Mouse (Mus musculus): ENCODE measurements around the gene Tgm2. TPM values are rescaled to one million over a fixed set of nuclear protein-coding genes. Genes with fewer than 3 reads are reported as not detected.
A peak's percentile ranks its signal among the peaks of the same experiment; 100 is the strongest.

The Tgm2 gene
- polyA plus RNA-seq, 1 experiment from 2014 or later: 56.0 TPM

DNA sequence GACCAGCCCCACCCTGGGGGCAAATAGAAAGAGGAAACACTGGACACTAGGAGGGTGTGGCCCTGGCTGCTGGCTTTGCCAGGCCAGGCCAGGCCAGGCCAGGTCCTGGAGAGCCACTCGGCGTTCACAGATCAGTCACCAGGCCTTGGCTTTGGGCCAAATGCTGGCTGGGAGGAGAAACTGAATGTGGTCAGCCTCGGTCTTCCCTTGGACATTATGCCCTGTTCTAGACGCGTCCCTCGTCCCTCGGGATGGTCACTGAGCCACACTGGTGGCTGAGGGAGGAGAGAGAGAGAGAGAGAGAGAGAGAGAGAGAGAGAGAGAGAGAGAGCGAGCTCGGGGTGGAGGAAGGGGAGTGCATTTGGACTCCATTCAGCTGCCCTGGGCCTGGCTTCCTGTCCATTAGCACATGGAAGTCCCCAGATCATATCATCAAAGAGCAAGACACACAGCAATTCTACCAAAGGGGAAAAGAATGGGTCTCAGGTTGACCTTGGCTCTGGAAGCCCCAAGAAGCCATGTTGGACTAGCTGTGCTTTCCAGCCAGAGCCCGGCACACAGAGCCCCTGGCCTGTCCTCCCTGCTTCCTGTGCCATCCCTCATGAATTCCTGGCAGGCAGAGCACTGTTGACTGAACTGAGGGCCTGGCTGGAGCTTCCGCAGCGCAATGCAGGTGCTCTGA is 24.4 kb downstream of the Tgm2 start:
- WGBS: 52% methylated on average over 11 of the region's 12 CpGs
- Histone ChIP-seq H3K4me3 (ENCODE audit: low read depth, low read length) (no peak overlapping the region), H3K27ac (ENCODE audit: low read length) (peak overlapping the region; percentile 22; the same call in 1 of the 2 replicates), H3K4me2 (replicated peaks; ENCODE audit: low read depth, low read length) (no peak overlapping the region), H3K36me3 (ENCODE audit: control insufficient read depth, insufficient read depth, low read length) (peaks cover 21% of the 10 kb centered on the region), H3K4me1 (ENCODE audit: control insufficient read depth, insufficient read depth, low read length) (peaks cover 9% of the 10 kb centered on the region), H3K9me3 (ENCODE audit: control insufficient read depth, low read depth, low read length) (no peaks in the 10 kb centered on the region), H3K27me3 (ENCODE audit: control insufficient read depth, insufficient read depth, low read length) (no peaks in the 10 kb centered on the region), H3K9ac (replicated peaks; ENCODE audit: low read depth, low read length) (no peak overlapping the region)
- peak; percentile 15; the same call in 1 of the 2 replicates for ATAC-seq (ENCODE audit: insufficient number of reproducible peaks, insufficient read depth, low FRiP score, low read depth)

DNA sequence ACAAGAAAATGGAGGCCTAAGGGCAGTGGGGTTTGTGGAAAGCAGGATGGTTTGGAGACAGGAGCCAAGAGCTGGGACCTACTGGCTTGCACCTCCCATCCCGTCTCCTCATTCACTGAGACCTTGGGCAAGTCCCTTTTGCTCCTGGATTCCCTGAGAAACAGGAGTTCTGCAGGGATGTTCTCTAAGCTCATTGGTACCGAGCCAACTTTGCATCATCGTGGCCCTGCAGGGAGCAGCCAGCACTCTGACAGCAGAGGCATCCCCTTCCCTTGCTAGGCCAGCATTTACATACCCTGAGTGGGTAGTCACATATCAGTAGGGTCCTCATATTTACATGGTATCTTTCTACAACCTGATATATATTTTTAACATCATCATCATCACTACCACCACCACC is 25.4 kb downstream of the Tgm2 start:
- no peak for ATAC-seq (ENCODE audit: insufficient number of reproducible peaks, insufficient read depth, low FRiP score, low read depth)
- Histone ChIP-seq H3K27ac (ENCODE audit: low read length) (no peak overlapping the region), H3K36me3 (ENCODE audit: control insufficient read depth, insufficient read depth, low read length) (peaks cover 21% of the 10 kb centered on the region), H3K9ac (replicated peaks; ENCODE audit: low read depth, low read length) (no peak overlapping the region), H3K4me1 (ENCODE audit: control insufficient read depth, insufficient read depth, low read length) (peaks cover 13% of the 10 kb centered on the region), H3K9me3 (ENCODE audit: control insufficient read depth, low read depth, low read length) (no peaks in the 10 kb centered on the region), H3K4me2 (replicated peaks; ENCODE audit: low read depth, low read length) (no peak overlapping the region), H3K27me3 (ENCODE audit: control insufficient read depth, insufficient read depth, low read length) (no peaks in the 10 kb centered on the region), H3K4me3 (ENCODE audit: low read depth, low read length) (no peak overlapping the region)
- 78% methylated on average over 3 of the region's 3 CpGs for WGBS

DNA sequence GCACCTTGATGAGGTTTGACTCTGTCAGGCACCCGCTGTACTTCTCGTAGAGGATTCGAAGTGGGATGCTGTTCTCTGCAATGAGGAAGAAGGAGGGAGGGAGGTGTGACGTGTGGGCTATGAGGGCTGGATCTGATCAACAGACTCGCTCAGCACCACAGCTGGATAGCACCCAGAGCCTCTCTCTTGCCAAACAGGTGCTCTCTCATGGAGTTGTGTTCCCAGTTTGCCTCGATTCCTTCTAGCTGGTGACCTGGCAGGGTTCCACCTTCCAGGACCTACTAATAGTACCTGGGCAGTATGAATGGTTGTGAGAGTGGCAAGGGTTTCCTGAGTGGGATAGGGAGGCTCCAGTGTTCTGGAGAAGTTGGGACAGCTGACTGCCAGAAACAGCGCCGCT is 26.0 kb downstream of the Tgm2 start:
- Histone ChIP-seq H3K9ac (replicated peaks; ENCODE audit: low read depth, low read length) (no peak overlapping the region), H3K27me3 (ENCODE audit: control insufficient read depth, insufficient read depth, low read length) (no peaks in the 10 kb centered on the region), H3K4me2 (replicated peaks; ENCODE audit: low read depth, low read length) (no peak overlapping the region), H3K27ac (ENCODE audit: low read length) (no peak overlapping the region), H3K36me3 (ENCODE audit: control insufficient read depth, insufficient read depth, low read length) (peaks cover 18% of the 10 kb centered on the region), H3K9me3 (ENCODE audit: control insufficient read depth, low read depth, low read length) (no peaks in the 10 kb centered on the region), H3K4me1 (ENCODE audit: control insufficient read depth, insufficient read depth, low read length) (peaks cover 13% of the 10 kb centered on the region), H3K4me3 (ENCODE audit: low read depth, low read length) (no peak overlapping the region)
- 73% methylated on average over 8 of the region's 8 CpGs for WGBS
- ATAC-seq (ENCODE audit: insufficient number of reproducible peaks, insufficient read depth, low FRiP score, low read depth): no peak

DNA sequence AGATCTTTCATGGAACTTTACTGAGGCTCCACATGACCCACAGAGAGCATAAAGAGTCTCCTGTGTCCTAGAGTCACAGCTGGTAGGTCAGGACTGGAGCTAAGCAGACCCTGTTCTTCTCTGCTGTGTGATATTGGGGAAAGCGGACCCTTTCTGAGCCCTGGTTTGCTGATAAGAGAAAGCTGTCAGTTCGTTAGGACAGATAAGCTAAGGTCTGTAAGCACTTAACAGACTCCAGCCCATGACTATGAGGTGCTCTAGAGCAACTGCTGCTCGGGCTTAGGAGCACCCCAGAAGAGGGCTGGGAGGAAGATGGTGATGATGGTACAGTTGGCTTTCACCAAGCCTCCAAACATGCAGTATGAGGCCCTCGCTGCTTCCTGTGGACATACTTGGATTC is 27.1 kb downstream of the Tgm2 start:
- Histone ChIP-seq H3K36me3 (ENCODE audit: control insufficient read depth, insufficient read depth, low read length) (peaks cover 16% of the 10 kb centered on the region), H3K9me3 (ENCODE audit: control insufficient read depth, low read depth, low read length) (no peaks in the 10 kb centered on the region), H3K4me2 (replicated peaks; ENCODE audit: low read depth, low read length) (no peak overlapping the region), H3K27ac (ENCODE audit: low read length) (no peak overlapping the region), H3K4me1 (ENCODE audit: control insufficient read depth, insufficient read depth, low read length) (peaks cover 22% of the 10 kb centered on the region), H3K27me3 (ENCODE audit: control insufficient read depth, insufficient read depth, low read length) (no peaks in the 10 kb centered on the region), H3K4me3 (ENCODE audit: low read depth, low read length) (no peak overlapping the region), H3K9ac (replicated peaks; ENCODE audit: low read depth, low read length) (no peak overlapping the region)
- 79% methylated on average over 4 of the region's 4 CpGs for WGBS
- ATAC-seq (ENCODE audit: insufficient number of reproducible peaks, insufficient read depth, low FRiP score, low read depth): no peak

DNA sequence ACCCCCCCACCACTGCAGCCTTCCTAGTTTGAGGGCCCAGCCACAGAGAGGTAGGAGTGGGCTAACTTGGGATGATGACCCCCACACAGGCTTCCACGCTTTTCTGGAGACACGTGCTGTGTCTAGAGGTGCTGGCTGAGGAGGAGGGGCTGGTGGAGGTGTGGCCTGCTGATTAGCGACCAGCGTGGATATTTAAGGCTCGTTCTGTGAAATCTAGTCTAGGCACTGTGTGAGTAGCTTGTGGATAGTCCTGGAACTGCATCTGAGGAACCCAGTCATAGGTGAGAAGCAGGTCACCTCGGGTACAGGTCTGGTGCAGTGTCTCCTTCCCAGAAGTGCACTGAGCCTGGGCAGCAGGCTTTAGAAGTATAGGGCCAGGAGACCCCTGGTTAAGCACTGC is 29.6 kb downstream of the Tgm2 start:
- Histone ChIP-seq H3K9me3 (ENCODE audit: control insufficient read depth, low read depth, low read length) (no peaks in the 10 kb centered on the region), H3K4me3 (ENCODE audit: low read depth, low read length) (no peak overlapping the region), H3K9ac (replicated peaks; ENCODE audit: low read depth, low read length) (no peak overlapping the region), H3K4me2 (replicated peaks; ENCODE audit: low read depth, low read length) (no peak overlapping the region), H3K27me3 (ENCODE audit: control insufficient read depth, insufficient read depth, low read length) (no peaks in the 10 kb centered on the region), H3K4me1 (ENCODE audit: control insufficient read depth, insufficient read depth, low read length) (peaks cover 26% of the 10 kb centered on the region), H3K36me3 (ENCODE audit: control insufficient read depth, insufficient read depth, low read length) (peaks cover 16% of the 10 kb centered on the region), H3K27ac (ENCODE audit: low read length) (no peak overlapping the region)
- no peak for ATAC-seq (ENCODE audit: insufficient number of reproducible peaks, insufficient read depth, low FRiP score, low read depth)
- WGBS: 37% methylated on average over 6 of the region's 6 CpGs

DNA sequence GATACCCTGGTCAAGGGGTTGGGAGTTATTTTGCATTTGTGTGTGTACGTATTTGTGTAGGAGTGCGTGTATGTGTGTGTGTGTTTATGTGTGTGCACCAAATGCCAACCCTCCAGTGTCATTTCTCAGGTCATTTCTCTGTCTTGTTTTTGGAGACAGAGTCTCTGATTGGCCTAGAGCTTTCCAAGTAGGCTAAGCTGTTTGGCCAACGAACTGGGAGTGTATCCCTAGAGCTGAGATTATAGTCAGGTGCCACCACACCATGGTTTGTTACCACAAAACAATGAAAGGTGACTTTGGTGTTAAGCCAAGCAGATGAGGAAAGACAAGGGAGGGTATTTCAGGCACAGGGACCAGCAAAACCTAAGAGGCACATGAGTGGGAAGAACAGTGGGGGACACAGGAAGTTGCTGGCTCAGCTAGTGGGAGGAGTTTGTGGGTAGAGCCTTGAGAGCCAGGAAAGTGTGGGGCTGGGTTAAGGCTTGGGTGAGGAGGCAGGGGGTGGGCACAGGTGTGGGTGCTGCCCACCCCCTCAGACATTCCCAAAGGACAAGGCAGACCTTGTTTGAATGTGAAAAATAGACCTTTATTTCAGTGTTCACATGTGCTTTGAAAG is 30.3 kb downstream of the Tgm2 start:
- ATAC-seq (ENCODE audit: insufficient number of reproducible peaks, insufficient read depth, low FRiP score, low read depth): no peak
- Histone ChIP-seq H3K4me2 (replicated peaks; ENCODE audit: low read depth, low read length) (no peak overlapping the region), H3K27me3 (ENCODE audit: control insufficient read depth, insufficient read depth, low read length) (no peaks in the 10 kb centered on the region), H3K4me3 (ENCODE audit: low read depth, low read length) (no peak overlapping the region), H3K27ac (ENCODE audit: low read length) (no peak overlapping the region), H3K4me1 (ENCODE audit: control insufficient read depth, insufficient read depth, low read length) (peaks cover 23% of the 10 kb centered on the region), H3K36me3 (ENCODE audit: control insufficient read depth, insufficient read depth, low read length) (peaks cover 16% of the 10 kb centered on the region), H3K9me3 (ENCODE audit: control insufficient read depth, low read depth, low read length) (no peaks in the 10 kb centered on the region), H3K9ac (replicated peaks; ENCODE audit: low read depth, low read length) (no peak overlapping the region)
- WGBS: 91% methylated on average over 3 of the region's 3 CpGs

DNA sequence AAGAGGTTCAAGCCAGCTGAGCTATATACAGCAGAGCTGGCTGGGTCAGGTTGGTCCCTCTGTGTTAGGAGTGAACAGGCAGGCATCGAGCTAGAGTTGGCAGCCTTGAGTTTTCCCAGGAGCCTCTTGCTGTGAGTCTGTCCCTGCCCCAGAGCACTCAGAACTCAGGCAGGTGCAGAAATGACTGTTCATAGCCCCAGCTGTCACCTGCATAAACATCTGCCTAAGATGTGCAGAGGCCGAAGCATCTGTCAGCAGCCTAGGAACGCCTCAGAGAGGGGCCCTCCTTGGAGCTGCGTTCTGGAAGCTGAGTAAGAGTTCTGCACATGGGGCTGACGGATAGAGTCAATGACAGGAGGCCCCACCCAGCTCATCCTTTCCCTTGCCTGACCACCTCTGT is 31.3 kb downstream of the Tgm2 start:
- Histone ChIP-seq H3K4me2 (replicated peaks; ENCODE audit: low read depth, low read length) (no peak overlapping the region), H3K27ac (ENCODE audit: low read length) (peak overlapping the region; percentile 41), H3K9me3 (ENCODE audit: control insufficient read depth, low read depth, low read length) (no peaks in the 10 kb centered on the region), H3K9ac (replicated peaks; ENCODE audit: low read depth, low read length) (no peak overlapping the region), H3K4me3 (ENCODE audit: low read depth, low read length) (no peak overlapping the region), H3K27me3 (ENCODE audit: control insufficient read depth, insufficient read depth, low read length) (no peaks in the 10 kb centered on the region), H3K4me1 (ENCODE audit: control insufficient read depth, insufficient read depth, low read length) (peaks cover 25% of the 10 kb centered on the region), H3K36me3 (ENCODE audit: control insufficient read depth, insufficient read depth, low read length) (peaks cover 13% of the 10 kb centered on the region)
- 25% methylated on average over 5 of the region's 5 CpGs for WGBS
- no peak for ATAC-seq (ENCODE audit: insufficient number of reproducible peaks, insufficient read depth, low FRiP score, low read depth)

DNA sequence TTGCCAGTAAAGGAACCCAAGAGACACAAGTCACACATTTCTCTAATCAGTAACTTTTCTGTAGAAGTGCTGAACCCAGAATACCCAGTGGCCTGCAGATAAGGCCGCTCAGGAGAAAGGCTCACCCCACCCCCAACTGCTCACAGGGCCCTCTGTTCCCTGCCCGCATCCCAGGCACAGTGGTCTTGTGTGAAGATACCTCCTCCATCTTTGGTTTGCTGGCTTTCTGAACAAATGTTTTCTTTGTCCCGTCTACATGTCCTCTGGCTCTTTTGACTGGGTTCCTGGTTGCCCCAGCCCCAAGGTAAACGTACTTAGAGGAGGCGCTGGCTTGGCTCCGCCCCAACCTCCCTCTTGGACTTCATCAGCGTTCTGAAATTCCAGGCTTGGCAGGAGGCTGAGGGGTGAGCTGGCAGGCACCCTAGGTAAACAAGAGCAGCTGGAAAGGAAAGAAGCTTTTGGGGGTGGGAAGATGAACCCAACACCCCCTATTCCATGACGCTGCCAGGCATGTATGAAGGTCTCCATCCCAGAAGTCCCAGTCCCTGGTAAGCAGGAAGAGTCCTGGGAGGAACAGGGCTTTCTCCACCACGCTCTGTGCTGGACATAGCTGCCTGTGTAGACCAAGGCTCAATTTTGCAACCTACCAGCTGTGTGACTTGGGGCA is 32.5 kb downstream of the Tgm2 start:
- peak overlapping the region; percentile 55 for H3K27ac ChIP-seq (ENCODE audit: low read length)
- H3K9me3 ChIP-seq (ENCODE audit: control insufficient read depth, low read depth, low read length): no peaks in the 10 kb centered on the region
- peaks cover 9% of the 10 kb centered on the region; the same call in 1 of the 2 replicates for H3K36me3 ChIP-seq (ENCODE audit: control insufficient read depth, insufficient read depth, low read length)
- H3K4me1 ChIP-seq (ENCODE audit: control insufficient read depth, insufficient read depth, low read length): peaks cover 35% of the 10 kb centered on the region
- 26% methylated on average over 9 of the region's 9 CpGs for WGBS
- peak; percentile 76 for ATAC-seq (ENCODE audit: insufficient number of reproducible peaks, insufficient read depth, low FRiP score, low read depth)
- H3K27me3 ChIP-seq (ENCODE audit: control insufficient read depth, insufficient read depth, low read length): no peaks in the 10 kb centered on the region
- no peak overlapping the region for H3K4me3 ChIP-seq (ENCODE audit: low read depth, low read length)
- H3K4me2 ChIP-seq (replicated peaks; ENCODE audit: low read depth, low read length): peak overlapping the region; percentile 13
- no peak overlapping the region for H3K9ac ChIP-seq (replicated peaks; ENCODE audit: low read depth, low read length)

All from stomach, embryonic 14.5 days (tissue).